Mouse (Mus musculus) stomach, postnatal 0 days (tissue): Measurements from ENCODE around the gene Vps72.

Source experiments
- CTCF ChIP-seq: IDR thresholded peaks from 2 replicates; pipeline ENCODE4 v1.5.1; 2016; ENCODE audit warnings: antibody characterized with exemption, low read depth, mild to moderate bottlenecking, moderate library complexity
- EP300 ChIP-seq: optimal IDR thresholded peaks from 2 replicates; pipeline ENCODE3; 2016; ENCODE audit warnings: antibody characterized with exemption

DNA sequence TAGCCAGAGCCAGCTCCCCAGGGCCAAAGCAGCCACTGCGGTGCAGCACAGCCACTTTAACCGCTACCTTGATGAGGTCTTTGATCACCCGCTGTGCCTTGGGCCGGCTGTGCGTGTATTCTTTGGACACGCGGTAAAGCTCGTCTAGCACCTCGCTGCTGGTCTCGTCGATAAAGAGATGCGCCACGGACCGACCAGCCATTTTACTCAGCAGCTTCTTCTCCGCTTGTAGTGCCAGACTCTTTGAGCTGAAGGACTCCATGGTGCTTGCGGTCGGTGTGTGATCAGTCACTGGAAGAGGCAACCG lies 29.4 kb downstream of the Vps72 start:
- TF ChIP-seq CTCF (no peak), EP300 (no peak)
